Mouse (Mus musculus) small intestine, adult 2 months (tissue): ENCODE measurements around the gene Cyp1a1.

ENCODE experiments used
- CTCF ChIP-seq: fragments of 200-500 bp; IDR thresholded peaks from 2 replicates; pipeline ENCODE4 v1.5.1; 2012; ENCODE audit warnings: low read depth, mild to moderate bottlenecking, control low read depth, inconsistent platforms, low read length, moderate library complexity, mixed read lengths; ENCODE audit not compliant: insufficient replicate concordance, insufficient read length; ENCODE audit errors: extremely low read depth
- POLR2A ChIP-seq: fragments of 200-500 bp; IDR thresholded peaks from 2 replicates; pipeline ENCODE4 v1.6.1; 2012; ENCODE audit warnings: low read depth, mild to moderate bottlenecking, control low read depth, inconsistent platforms, low read length, moderate library complexity

DNA sequence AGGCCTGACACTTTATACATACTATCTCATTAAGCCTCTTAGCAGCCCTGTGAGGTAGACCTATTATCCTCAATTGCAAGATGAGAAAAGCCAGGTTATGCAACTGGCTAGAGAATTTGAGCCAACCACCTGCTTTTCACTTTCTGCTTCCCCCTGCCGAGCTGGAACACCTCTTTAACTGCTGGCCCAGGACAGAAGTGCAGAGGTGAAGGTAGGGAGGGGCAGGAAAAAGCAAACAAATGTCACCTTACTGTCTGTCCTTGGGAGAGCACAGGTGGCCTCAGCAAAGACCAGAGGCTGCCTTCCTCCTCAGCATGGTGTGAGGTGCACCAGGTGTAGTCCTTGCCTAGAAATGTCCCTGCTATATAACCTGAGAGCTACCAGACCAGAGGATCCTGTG, 19.5 kb upstream of the Cyp1a1 start:
- TF ChIP-seq CTCF (no peak), POLR2A (no peak)
